8 mouse cellular contexts compared by ENCODE assay signal in the genomic region with DNA sequence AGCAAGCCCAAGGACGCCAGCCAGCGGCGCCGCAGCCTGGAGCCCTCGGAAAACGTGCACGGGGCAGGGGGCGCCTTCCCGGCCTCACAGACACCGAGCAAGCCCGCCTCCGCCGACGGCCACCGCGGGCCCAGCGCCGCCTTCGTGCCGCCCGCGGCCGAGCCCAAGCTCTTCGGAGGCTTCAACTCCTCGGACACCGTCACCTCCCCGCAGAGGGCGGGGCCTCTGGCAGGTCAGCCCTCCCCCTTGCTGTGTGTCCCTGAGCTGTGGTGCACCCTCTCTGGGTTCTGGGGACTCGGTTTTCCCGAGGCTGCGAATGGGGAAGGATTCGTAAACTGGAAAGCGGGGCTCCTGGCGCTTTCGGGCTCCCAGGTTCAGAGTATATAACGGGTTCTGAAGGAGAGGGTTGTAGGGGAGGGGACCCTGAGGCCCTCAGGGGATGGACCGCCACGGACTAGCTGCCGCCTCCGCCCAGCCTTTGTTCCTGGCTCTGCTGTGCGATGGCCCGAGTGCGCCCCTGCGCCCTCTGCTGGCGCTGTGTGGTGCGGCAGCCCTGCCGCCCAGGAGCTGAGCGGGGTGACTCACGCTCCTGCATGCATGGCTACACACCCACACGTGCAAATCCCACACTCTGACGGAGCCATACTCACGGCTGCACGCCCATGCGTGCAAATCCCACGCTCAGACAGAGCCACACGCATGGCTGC. TPM values are rescaled to one million over a fixed set of nuclear protein-coding genes. Genes with fewer than 3 reads are reported as not detected.
A peak's percentile ranks its signal among the peaks of the same experiment; 100 is the strongest.
DNase-seq lines count a peak whose midpoint lies in the region; ATAC-seq and TF ChIP-seq lines count a peak whose summit lies in the region.

No protein-coding gene starts in this region.

- peak overlapping the region; percentile 72 for H3K4me2 ChIP-seq in lung, embryonic 14.5 days

- H3K4me3 ChIP-seq in lung, embryonic 14.5 days (ENCODE audit: low read depth, low read length) = peak overlapping the region; percentile 41

- H3K9me3 ChIP-seq in lung, embryonic 14.5 days (ENCODE audit: low read depth, low read length) = no peaks in the 10 kb centered on the region

- DNase-seq in MEL-GATA-1-ER (ENCODE audit: extremely low read depth, low read depth) = peak; percentile 54
- DNase-seq in cerebellum, adult 8-10 months = peak; percentile 94
- DNase-seq in forelimb bud, embryonic 11.5 days (ENCODE audit: low read depth, low spot score) = peak; percentile 94
- DNase-seq in layer of hippocampus, adult 8-10 months (ENCODE audit: low spot score in 2 of 2) = peak; percentile 91 to 96
- DNase-seq in lung, embryonic 14.5 days = peak; percentile 95
- DNase-seq in testis, postnatal 14 days (ENCODE audit: low spot score) = peak; percentile 85

- 1% methylated on average over 56 of the region's 56 CpGs for WGBS in lung, embryonic 14.5 days

- no peaks in the 10 kb centered on the region for H3K4me1 ChIP-seq in lung, embryonic 14.5 days (ENCODE audit: insufficient read depth)

- peak; percentile 99 for TF ChIP-seq CTCF in lung, embryonic 14.5 days (IDR thresholded peaks at IDR 0.05; ENCODE audit: low read depth)

- H3K9ac ChIP-seq in lung, embryonic 14.5 days = peak overlapping the region; percentile 61

- H3K27me3 ChIP-seq in lung, embryonic 14.5 days (ENCODE audit: insufficient read depth, low read length) = no peaks in the 10 kb centered on the region

- peak; percentile 73 to 86 for ATAC-seq in hematopoietic stem cell, adult 5-6 weeks (replicated peaks in 1 of 2; ENCODE audit: insufficient read depth in 1 of 2, low FRiP score in 2 of 2, low TSS enrichment in 1 of 2, low read depth in 1 of 2, poor library complexity in 2 of 2, severe bottlenecking in 2 of 2)
- ATAC-seq in lung, embryonic 14.5 days (ENCODE audit: insufficient read depth) = peak; percentile 86
- peak; percentile 72 for ATAC-seq in neutrophil, adult 5-6 weeks (ENCODE audit: extremely low read depth, insufficient number of reproducible peaks, low FRiP score, poor library complexity, severe bottlenecking)

- peaks cover 53% of the 10 kb centered on the region for H3K36me3 ChIP-seq in lung, embryonic 14.5 days (ENCODE audit: insufficient read depth)

- H3K27ac ChIP-seq in lung, embryonic 14.5 days (ENCODE audit: low read depth) = peak overlapping the region; percentile 80

RNA-seq across cellular contexts. Expression of a gene that starts 39.0 kb away (rescaled TPM):
- 2.6 and 3.3 TPM in 2 replicates for total RNA-seq in hematopoietic stem cell, adult 5-6 weeks (2017)
- total RNA-seq in layer of hippocampus, adult 8-10 months (2022) = 100 to 1,000 TPM; 124 to 150 (median 133) TPM
- 16.4 and 18.9 TPM in 2 replicates for polyA plus RNA-seq in lung, embryonic 14.5 days (2014; fragmentation: Nextera tagmentation; extraction: Ambion mirVana)
- total RNA-seq in neutrophil, adult 5-6 weeks (2017) = 0.37 and 0.47 TPM in 2 replicates

Comparison
In these comparisons a context has a peak if more than half of its experiments do, and no peak if none do; other contexts are left out.
1. Peak in every context shown above with its lines: DNase-seq, ATAC-seq, H3K4me3 ChIP-seq and H3K27ac ChIP-seq.
2. RNA of a gene that starts 39.0 kb away (total RNA-seq): 124 to 150 TPM in layer of hippocampus, adult 8-10 months; 2.6 to 3.3 TPM in hematopoietic stem cell, adult 5-6 weeks and 0.37 to 0.47 TPM in neutrophil, adult 5-6 weeks; every median in the first group is over 10 times any median in the second.